ENCODE assay signal across 9 mouse cellular contexts in the genomic region with DNA sequence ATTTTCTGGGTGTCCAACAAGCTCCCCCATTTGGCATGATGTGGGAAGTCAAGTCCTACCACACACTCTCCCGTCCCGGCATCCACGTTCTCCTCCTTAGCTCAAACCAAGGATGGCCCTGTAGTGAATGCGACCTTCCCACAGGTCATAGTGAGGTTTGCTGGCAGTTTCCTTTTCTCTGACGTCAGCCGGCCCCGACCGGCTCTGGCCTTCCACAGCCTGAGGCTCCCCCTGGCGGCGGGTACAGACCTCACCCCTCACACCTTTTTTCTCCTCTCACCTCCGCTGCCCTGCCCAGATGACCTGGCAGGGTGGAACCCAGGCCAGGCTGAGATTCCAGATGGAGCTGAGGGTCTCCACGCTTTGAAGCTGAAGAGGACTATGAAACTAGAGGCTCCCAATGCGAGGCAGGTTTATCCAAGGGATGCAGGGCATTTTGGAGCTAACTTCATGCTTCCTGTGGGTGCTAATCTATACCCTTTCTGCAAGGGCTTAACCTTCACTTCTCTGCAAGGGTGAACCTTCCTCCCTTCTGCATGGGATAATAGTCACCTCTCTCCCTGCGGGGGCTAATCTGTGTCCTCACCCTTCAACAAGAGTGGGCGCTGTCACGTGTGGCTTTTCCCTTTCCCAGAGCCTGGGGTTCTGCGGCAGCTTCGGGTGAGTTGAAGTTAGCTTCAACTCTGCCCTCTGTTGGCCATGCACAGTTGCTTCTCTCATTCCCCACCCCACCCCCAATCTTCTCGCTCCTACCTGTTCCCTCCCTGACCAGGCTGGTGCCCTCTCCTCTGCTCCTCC. TPM values are rescaled to one million over a fixed set of nuclear protein-coding genes. Genes with fewer than 3 reads are reported as not detected.
A peak's percentile ranks its signal among the peaks of the same experiment; 100 is the strongest.
DNase-seq lines count a peak whose midpoint lies in the region; ATAC-seq lines count a peak whose summit lies in the region.
"Had no signal": no experiment of that assay in that cellular context is flagged by ENCODE, and none has a peak within 500 bp of the region (broad histone marks: within the 10 kb centered on the region; RNA-seq: fewer than 3 reads in every experiment).

No protein-coding gene starts in this region.

- no peak overlapping the region for H3K27ac ChIP-seq in embryonic facial prominence, embryonic 14.5 days (replicated peaks; ENCODE audit: low read depth, low read length)
- H3K27ac ChIP-seq in lung, embryonic 16.5 days (ENCODE audit: low read length), result no peak overlapping the region

- H3K4me2 ChIP-seq in embryonic facial prominence, embryonic 14.5 days (ENCODE audit: low read depth, low read length), result no peak overlapping the region
- no peak overlapping the region for H3K4me2 ChIP-seq in lung, embryonic 16.5 days (ENCODE audit: low read depth, low read length)

- no peaks in the 10 kb centered on the region for H3K36me3 ChIP-seq in embryonic facial prominence, embryonic 14.5 days (ENCODE audit: control insufficient read depth, insufficient read depth, low read length)
- no peaks in the 10 kb centered on the region for H3K36me3 ChIP-seq in lung, embryonic 16.5 days (ENCODE audit: control insufficient read depth, insufficient read depth, low read length)

- no peaks in the 10 kb centered on the region for H3K27me3 ChIP-seq in embryonic facial prominence, embryonic 14.5 days (replicated peaks; ENCODE audit: control insufficient read depth, insufficient read depth, low read length)
- H3K27me3 ChIP-seq in lung, embryonic 16.5 days (ENCODE audit: control insufficient read depth, insufficient read depth, low read depth, low read length), result no peaks in the 10 kb centered on the region

- ATAC-seq in embryonic facial prominence, embryonic 14.5 days (ENCODE audit: low read depth), result peak; percentile 70
- ATAC-seq in lung, embryonic 16.5 days (ENCODE audit: low read depth), result peak; percentile 59

- peak; percentile 87 for DNase-seq in ES-CJ7 (ENCODE audit: low read depth, low spot score)
- peak; percentile 89 for DNase-seq in adrenal gland, postnatal 25 days
- DNase-seq in embryonic facial prominence, embryonic 14.5 days (ENCODE audit: low spot score), result peak; percentile 65
- DNase-seq in heart, postnatal 10 days, result peak; percentile 81 to 89
- DNase-seq in layer of hippocampus, adult 8-10 months (ENCODE audit: low spot score in 2 of 2), result peak; percentile 20 to 63
- DNase-seq in right cerebral cortex, adult 18-20 months, result peak; percentile 48
- peak; percentile 62 to 79 for DNase-seq in urinary bladder, adult 18-20 months (ENCODE audit: low spot score in 2 of 2)

- no peak overlapping the region for H3K9ac ChIP-seq in embryonic facial prominence, embryonic 14.5 days (ENCODE audit: low read depth, low read length)
- no peak overlapping the region for H3K9ac ChIP-seq in lung, embryonic 16.5 days (ENCODE audit: low read length)

- H3K9me3 ChIP-seq in embryonic facial prominence, embryonic 14.5 days (ENCODE audit: control insufficient read depth, low read length), result no peaks in the 10 kb centered on the region
- H3K9me3 ChIP-seq in lung, embryonic 16.5 days (ENCODE audit: control insufficient read depth, low read length), result no peaks in the 10 kb centered on the region

- no peaks in the 10 kb centered on the region for H3K4me1 ChIP-seq in embryonic facial prominence, embryonic 14.5 days (ENCODE audit: control insufficient read depth, insufficient read depth, low read length)
- H3K4me1 ChIP-seq in lung, embryonic 16.5 days (replicated peaks; ENCODE audit: control insufficient read depth, insufficient read depth, low read length), result no peaks in the 10 kb centered on the region; the same call in 1 of the 2 replicates

- H3K4me3 ChIP-seq in embryonic facial prominence, embryonic 14.5 days (ENCODE audit: low read depth, low read length), result no peak overlapping the region
- H3K4me3 ChIP-seq in lung, embryonic 16.5 days (ENCODE audit: low read length), result no peak overlapping the region
- H3K4me3 ChIP-seq: myocyte had no signal

- 9% methylated on average over 19 of the region's 19 CpGs for WGBS in embryonic facial prominence, embryonic 14.5 days
- 5% methylated on average over 19 of the region's 19 CpGs for WGBS in lung, embryonic 16.5 days

- intact Hi-C loops in heart, postnatal 10 days (cut with DNase I), result loop anchor here (2.0 kb wide), 1 partner anchor 81 kb away; no protein-coding TSS in a partner anchor

RNA-seq across cellular contexts. Expression of a gene that starts 5.5 kb away (rescaled TPM):
- total RNA-seq in adrenal gland, postnatal 25 days (2021), result not detected in 2 replicates
- not detected in 2 replicates for polyA plus RNA-seq in embryonic facial prominence, embryonic 14.5 days (2014; fragmentation: Nextera tagmentation; extraction: Ambion mirVana)
- not detected for total RNA-seq in heart, postnatal 10 days (2021)
- total RNA-seq in layer of hippocampus, adult 8-10 months (2022), result not detected
- polyA plus RNA-seq in lung, embryonic 16.5 days (2015; fragmentation: Nextera tagmentation; extraction: Ambion mirVana), result not detected in 2 replicates
- polyA plus RNA-seq: myocyte had no signal

RNA-seq across cellular contexts. Expression of a gene that starts 12.6 kb away (rescaled TPM):
- not detected in 2 replicates for total RNA-seq in adrenal gland, postnatal 25 days (2021)
- polyA plus RNA-seq in embryonic facial prominence, embryonic 14.5 days (2014; fragmentation: Nextera tagmentation; extraction: Ambion mirVana), result not detected in 2 replicates
- not detected for total RNA-seq in heart, postnatal 10 days (2021)
- total RNA-seq in layer of hippocampus, adult 8-10 months (2022), result not detected
- not detected in 2 replicates for polyA plus RNA-seq in lung, embryonic 16.5 days (2015; fragmentation: Nextera tagmentation; extraction: Ambion mirVana)
- polyA plus RNA-seq: myocyte had no signal

RNA-seq across cellular contexts. Expression of a gene that starts 17.9 kb away (rescaled TPM):
- not detected in 2 replicates for total RNA-seq in adrenal gland, postnatal 25 days (2021)
- not detected in 2 replicates for polyA plus RNA-seq in embryonic facial prominence, embryonic 14.5 days (2014; fragmentation: Nextera tagmentation; extraction: Ambion mirVana)
- not detected for total RNA-seq in heart, postnatal 10 days (2021)
- not detected for total RNA-seq in layer of hippocampus, adult 8-10 months (2022)
- not detected in 2 replicates for polyA plus RNA-seq in lung, embryonic 16.5 days (2015; fragmentation: Nextera tagmentation; extraction: Ambion mirVana)
- polyA plus RNA-seq: myocyte had no signal

RNA-seq across cellular contexts. Expression of a gene that starts 18.9 kb away (rescaled TPM):
- total RNA-seq in adrenal gland, postnatal 25 days (2021), result not detected in 2 replicates
- polyA plus RNA-seq in embryonic facial prominence, embryonic 14.5 days (2014; fragmentation: Nextera tagmentation; extraction: Ambion mirVana), result 0.17 and 0.43 TPM in 2 replicates
- not detected for total RNA-seq in heart, postnatal 10 days (2021)
- total RNA-seq in layer of hippocampus, adult 8-10 months (2022), result under 1 TPM in 1 of 4 experiments, not detected in 3; 0.36 TPM
- polyA plus RNA-seq in lung, embryonic 16.5 days (2015; fragmentation: Nextera tagmentation; extraction: Ambion mirVana), result not detected in 2 replicates
